Mouse (Mus musculus): ENCODE data around the gene Nkain1. TPM values are rescaled to one million over a fixed set of nuclear protein-coding genes. Genes with fewer than 3 reads are reported as not detected.

The Nkain1 gene
- polyA plus RNA-seq, 1 experiment: 3.2 TPM

Other genes with a start within 250 kb of the Nkain1 start
- 24.7 and 34.3 TPM in 2 replicates for gene Zcchc17, start 214.2 kb downstream of the Nkain1 start, polyA plus RNA-seq (2012; rRNA removed)
- gene Snrnp40, start 214.0 kb downstream of the Nkain1 start, polyA plus RNA-seq (2012; rRNA removed): 30.7 and 35.2 TPM in 2 replicates
- gene Pum1, start 89.1 kb upstream of the Nkain1 start, polyA plus RNA-seq (2012; rRNA removed): 36.8 and 39.9 TPM in 2 replicates
- 33.3 and 63.7 TPM in 2 replicates for gene Sdc3, start 218.4 kb upstream of the Nkain1 start, polyA plus RNA-seq (2012; rRNA removed)

Measured in urinary bladder, adult 2 months (tissue).